Mouse (Mus musculus) heart, embryonic 16.5 days (tissue): ENCODE measurements around the gene Jdp2. TPM values are rescaled to one million over a fixed set of nuclear protein-coding genes. Genes with fewer than 3 reads are reported as not detected.

ENCODE experiments used
- ATAC-seq: fragments of 200-750 bp; cut with Nextera tagmentation; replicated peaks from 2 replicates; pipeline ENCODE4 v1.8.0; 2017; ENCODE audit warnings: moderate number of reproducible peaks; ENCODE audit not compliant: insufficient read depth, low FRiP score; ENCODE audit errors: extremely low read depth
- H3K27ac ChIP-seq: fragments of 300-500 bp; sonication (generic); 2 replicates; pipeline ENCODE4 v1.5.1; 2014; ENCODE audit warnings: mild to moderate bottlenecking, low read length, control low read depth, moderate library complexity
- H3K27me3 ChIP-seq: fragments of 300-500 bp; sonication (generic); 2 replicates; pipeline ENCODE4 v1.6.1; 2014; ENCODE audit warnings: low read length, mixed read lengths; ENCODE audit not compliant: control insufficient read depth, insufficient read depth
- H3K36me3 ChIP-seq: fragments of 300-500 bp; sonication (generic); 2 replicates; pipeline ENCODE4 v1.6.1; 2014; ENCODE audit not compliant: control insufficient read depth, insufficient read depth
- H3K4me1 ChIP-seq: fragments of 300-500 bp; sonication (generic); 2 replicates; pipeline ENCODE4 v1.6.1; 2014; ENCODE audit warnings: low read length, mixed read lengths; ENCODE audit not compliant: control insufficient read depth, insufficient read depth
- H3K4me2 ChIP-seq: fragments of 300-500 bp; sonication (generic); 2 replicates; pipeline ENCODE4 v1.6.1; 2014; ENCODE audit warnings: low read depth, mild to moderate bottlenecking, control low read depth, low read length
- H3K4me3 ChIP-seq: fragments of 300-500 bp; sonication (generic); 2 replicates; pipeline ENCODE4 v1.5.1; 2014; ENCODE audit warnings: mild to moderate bottlenecking, control low read depth, low read length
- H3K9ac ChIP-seq: fragments of 300-500 bp; sonication (generic); 2 replicates; pipeline ENCODE4 v1.6.1; 2014; ENCODE audit warnings: low read length, control low read depth
- H3K9me3 ChIP-seq: fragments of 300-500 bp; sonication (generic); replicated peaks from 2 replicates; pipeline ENCODE4 v1.6.1; 2016; ENCODE audit warnings: low read length; ENCODE audit not compliant: control insufficient read depth
- WGBS: fragments of 180-500 bp; shearing (Covaris S2); extraction: QIAGEN DNeasy Blood & Tissue Kit; methylation state at CpG from one replicate; pipeline ENCODE4 v1.1.7; 2014; 5-methylcytosine and 5-hydroxymethylcytosine counted together
- polyA plus RNA-seq: library from polyadenylated mRNA; unstranded; fragments of >200 nt; fragmentation: Nextera tagmentation; extraction: Ambion mirVana; gene quantifications from 2 replicates; pipeline ENCODE4 v1.2.1, GENCODE M21; 2015

The Jdp2 gene
- polyA plus RNA-seq, 1 experiment from 2014 or later: 0.37 TPM

- Histone ChIP-seq H3K9ac (no peak overlapping the region), H3K36me3 (no peaks in the 10 kb centered on the region), H3K4me3 (no peak overlapping the region), H3K9me3 (no peaks in the 10 kb centered on the region), H3K27ac (no peak overlapping the region), H3K4me1 (peaks cover 12% of the 10 kb centered on the region), H3K4me2 (no peak overlapping the region), H3K27me3 (no peaks in the 10 kb centered on the region)
- ATAC-seq: peak; percentile 25; the same call in 1 of the 2 replicates
- WGBS: 64% methylated on average over 11 of the region's 11 CpGs
Observed at GRCm38 (mm10) chr12:85571312-85571711, 27.5 kb upstream of the Jdp2 start.

- Histone ChIP-seq H3K4me1 (peaks cover 12% of the 10 kb centered on the region), H3K4me2 (peak overlapping the region; percentile 53), H3K9ac (no peak overlapping the region), H3K36me3 (no peaks in the 10 kb centered on the region), H3K9me3 (no peaks in the 10 kb centered on the region), H3K27me3 (no peaks in the 10 kb centered on the region), H3K27ac (peak overlapping the region; percentile 56; the same call in 1 of the 2 replicates), H3K4me3 (peak overlapping the region; percentile 10; the same call in 1 of the 2 replicates)
- peak; percentile 52 for ATAC-seq
- WGBS: 31% methylated on average over 10 of the region's 10 CpGs
Observed at GRCm38 (mm10) chr12:85572047-85572475, 26.8 kb upstream of the Jdp2 start.

- Histone ChIP-seq H3K36me3 (no peaks in the 10 kb centered on the region), H3K9me3 (no peaks in the 10 kb centered on the region), H3K9ac (no peak overlapping the region), H3K27me3 (no peaks in the 10 kb centered on the region), H3K4me1 (peaks cover 12% of the 10 kb centered on the region), H3K4me2 (no peak overlapping the region), H3K4me3 (no peak overlapping the region), H3K27ac (0 out of 2 replicates have a peak overlapping the region, but pooled peaks have one; percentile 39)
- no peak for ATAC-seq
- WGBS: 46% methylated on average over 6 of the region's 6 CpGs
Observed at GRCm38 (mm10) chr12:85574806-85575495, 23.9 kb upstream of the Jdp2 start.

GRCm38 (mm10) chr12:85575496-85575840 lies 23.4 kb upstream of the Jdp2 start:
- Histone ChIP-seq H3K4me3 (no peak overlapping the region), H3K9me3 (no peaks in the 10 kb centered on the region), H3K27me3 (no peaks in the 10 kb centered on the region), H3K27ac (no peak overlapping the region), H3K4me1 (peaks cover 12% of the 10 kb centered on the region), H3K9ac (no peak overlapping the region), H3K36me3 (no peaks in the 10 kb centered on the region), H3K4me2 (no peak overlapping the region)
- WGBS: 37% methylated on average over 4 of the region's 4 CpGs
- no peak for ATAC-seq

GRCm38 (mm10) chr12:85581261-85582066 lies 17.4 kb upstream of the Jdp2 start:
- Histone ChIP-seq H3K9me3 (peaks cover 3% of the 10 kb centered on the region; the same call in 1 of the 2 replicates), H3K27ac (no peak overlapping the region), H3K36me3 (no peaks in the 10 kb centered on the region), H3K4me3 (no peak overlapping the region), H3K4me2 (peak overlapping the region; percentile 12; the same call in 1 of the 2 replicates), H3K27me3 (no peaks in the 10 kb centered on the region), H3K9ac (no peak overlapping the region), H3K4me1 (peaks cover 11% of the 10 kb centered on the region)
- 30% methylated on average over 15 of the region's 15 CpGs for WGBS
- ATAC-seq: no peak

GRCm38 (mm10) chr12:85582067-85582316 lies 16.8 kb upstream of the Jdp2 start:
- Histone ChIP-seq H3K4me1 (peaks cover 11% of the 10 kb centered on the region), H3K36me3 (no peaks in the 10 kb centered on the region), H3K4me2 (no peak overlapping the region), H3K4me3 (no peak overlapping the region), H3K9me3 (peaks cover 3% of the 10 kb centered on the region; the same call in 1 of the 2 replicates), H3K9ac (no peak overlapping the region), H3K27ac (no peak overlapping the region), H3K27me3 (no peaks in the 10 kb centered on the region)
- 75% methylated on average over 5 of the region's 5 CpGs for WGBS
- no peak for ATAC-seq

GRCm38 (mm10) chr12:85585761-85586258 lies 13.0 kb upstream of the Jdp2 start:
- Histone ChIP-seq H3K36me3 (no peaks in the 10 kb centered on the region), H3K4me1 (peaks cover 19% of the 10 kb centered on the region), H3K9ac (no peak overlapping the region), H3K4me2 (no peak overlapping the region), H3K27me3 (no peaks in the 10 kb centered on the region), H3K4me3 (no peak overlapping the region), H3K9me3 (peaks cover 3% of the 10 kb centered on the region; the same call in 1 of the 2 replicates), H3K27ac (no peak overlapping the region)
- ATAC-seq: no peak
- 65% methylated on average over 11 of the region's 11 CpGs for WGBS

GRCm38 (mm10) chr12:85589870-85590382 lies 8.9 kb upstream of the Jdp2 start:
- Histone ChIP-seq H3K9me3 (no peaks in the 10 kb centered on the region), H3K9ac (no peak overlapping the region), H3K27ac (no peak overlapping the region), H3K4me3 (no peak overlapping the region), H3K27me3 (no peaks in the 10 kb centered on the region), H3K4me2 (no peak overlapping the region), H3K36me3 (no peaks in the 10 kb centered on the region), H3K4me1 (peaks cover 13% of the 10 kb centered on the region)
- 34% methylated on average over 5 of the region's 5 CpGs for WGBS
- ATAC-seq: peak; percentile 55; the same call in 1 of the 2 replicates

GRCm38 (mm10) chr12:85592943-85593342 lies 5.9 kb upstream of the Jdp2 start:
- Histone ChIP-seq H3K4me1 (peaks cover 14% of the 10 kb centered on the region), H3K9me3 (no peaks in the 10 kb centered on the region), H3K27ac (no peak overlapping the region), H3K4me3 (no peak overlapping the region), H3K9ac (no peak overlapping the region), H3K36me3 (no peaks in the 10 kb centered on the region), H3K27me3 (no peaks in the 10 kb centered on the region), H3K4me2 (no peak overlapping the region)
- 28% methylated on average over 9 of the region's 9 CpGs for WGBS
- no peak for ATAC-seq
